Mouse (Mus musculus) central nervous system, embryonic 18 days (tissue): Measurements from ENCODE around the gene Tcf3. TPM values are rescaled to one million over a fixed set of nuclear protein-coding genes. Genes with fewer than 3 reads are reported as not detected.

Experiments used
- polyA plus RNA-seq: library from polyadenylated mRNA; depleted of rRNA; stranded (reverse); fragments of >200 nt; gene quantifications from 2 replicates; pipeline ENCODE4 v1.2.3, GENCODE M21; 2012; rRNA removed

The Tcf3 gene
- polyA plus RNA-seq, result 60.4 and 61.6 TPM in 2 replicates

GRCm38 (mm10) chr10:80433513-80434232 is at the start of gene Tcf3:
Tcf3 (minus strand) TSS chr10:80433647.

GRCm38 (mm10) chr10:80406684-80407501 is 26.6 kb downstream of the Tcf3 start, which contains the start of gene Uqcr11:
Uqcr11 (minus strand) TSS chr10:80406830.

GRCm38 (mm10) chr10:80399191-80399972 is 34.1 kb downstream of the Tcf3 start, which contains the start of gene Mbd3:
Mbd3 (minus strand) TSS chr10:80399550.

GRCm38 (mm10) chr10:80387522-80387959 is 45.9 kb downstream of the Tcf3 start, which contains the start of gene Mex3d:
Mex3d (minus strand) TSS chr10:80387659.

Other genes starting within 250 kb of the Tcf3 start
- gene Mum1, start 207.2 kb downstream of the Tcf3 start, polyA plus RNA-seq, result 51.1 and 52.1 TPM in 2 replicates
- gene Ndufs7, start 184.5 kb downstream of the Tcf3 start, polyA plus RNA-seq, result 302 and 305 TPM in 2 replicates
- 18.8 and 24.7 TPM in 2 replicates for gene Gamt, start 172.6 kb downstream of the Tcf3 start, polyA plus RNA-seq
- gene Dazap1, start 172.2 kb downstream of the Tcf3 start, polyA plus RNA-seq, result 128 and 136 TPM in 2 replicates
- 2,373 and 2,399 TPM in 2 replicates for gene Rps15, start 141.2 kb downstream of the Tcf3 start, polyA plus RNA-seq
- 140 and 172 TPM in 2 replicates for gene Apc2, start 137.7 kb downstream of the Tcf3 start, polyA plus RNA-seq
- 25.8 and 26.3 TPM in 2 replicates for gene 2310011J03Rik, start 113.1 kb downstream of the Tcf3 start, polyA plus RNA-seq
- gene Pcsk4, start 104.1 kb downstream of the Tcf3 start, polyA plus RNA-seq, result 10.6 and 10.7 TPM in 2 replicates
- gene Reep6, start 103.7 kb downstream of the Tcf3 start, polyA plus RNA-seq, result 3.1 and 3.2 TPM in 2 replicates
- 1.2 and 2.2 TPM in 2 replicates for gene Adamtsl5, start 85.2 kb downstream of the Tcf3 start, polyA plus RNA-seq
- gene Plk5, start 77.2 kb downstream of the Tcf3 start, polyA plus RNA-seq, result 14.5 and 15.1 TPM in 2 replicates
- gene Mex3d, start 46.0 kb downstream of the Tcf3 start, polyA plus RNA-seq, result 72.2 and 76.7 TPM in 2 replicates
- 199 and 209 TPM in 2 replicates for gene Mbd3, start 34.1 kb downstream of the Tcf3 start, polyA plus RNA-seq
- gene Uqcr11, start 26.8 kb downstream of the Tcf3 start, polyA plus RNA-seq, result 745 and 942 TPM in 2 replicates
- gene Onecut3, start 61.2 kb upstream of the Tcf3 start, polyA plus RNA-seq, result 1.8 and 1.9 TPM in 2 replicates
- gene Atp8b3, start 105.5 kb upstream of the Tcf3 start, polyA plus RNA-seq, result 0.56 TPM in 2 replicates
- 35.8 and 43.3 TPM in 2 replicates for gene Rexo1, start 127.9 kb upstream of the Tcf3 start, polyA plus RNA-seq
- 16.9 and 17.9 TPM in 2 replicates for gene Klf16, start 143.7 kb upstream of the Tcf3 start, polyA plus RNA-seq
- gene Abhd17a, start 156.7 kb upstream of the Tcf3 start, polyA plus RNA-seq, result 158 and 169 TPM in 2 replicates
- 48.0 and 52.2 TPM in 2 replicates for gene Scamp4, start 169.2 kb upstream of the Tcf3 start, polyA plus RNA-seq
- 7.8 and 8.9 TPM in 2 replicates for gene Adat3, start 169.2 kb upstream of the Tcf3 start, polyA plus RNA-seq
- 3.7 and 4.2 TPM in 2 replicates for gene Gm49322, start 172.4 kb upstream of the Tcf3 start, polyA plus RNA-seq
- gene Csnk1g2, start 189.2 kb upstream of the Tcf3 start, polyA plus RNA-seq, result 179 and 190 TPM in 2 replicates
- 67.4 and 77.7 TPM in 2 replicates for gene Btbd2, start 223.4 kb upstream of the Tcf3 start, polyA plus RNA-seq
- 72.1 and 74.4 TPM in 2 replicates for gene Mknk2, start 244.5 kb upstream of the Tcf3 start, polyA plus RNA-seq